Comparison of ENCODE assay signal across 9 mouse cellular contexts in genomic region chr14:54994136-54994868, GRCm38 (mm10). TPM values are rescaled to one million over a fixed set of nuclear protein-coding genes. Genes with fewer than 3 reads are reported as not detected.
DNase-seq lines count a peak whose midpoint lies in the region; ATAC-seq lines count a peak whose summit lies in the region.
"Had no signal": no experiment of that assay in that cellular context is flagged by ENCODE, and none has a peak within 500 bp of the region (broad histone marks: within the 10 kb centered on the region; RNA-seq: fewer than 3 reads in every experiment).

TSS of gene Myh7 (minus strand) at chr14:54994626.

- H3K4me3 ChIP-seq in forebrain, embryonic 11.5 days (ENCODE audit: low read depth, low read length) = no peak within 1 kb of the TSS
- H3K4me3 ChIP-seq in heart, embryonic 16.5 days (ENCODE audit: low read length) = peak within 1 kb of the TSS; percentile 63
- no peak within 1 kb of the TSS for H3K4me3 ChIP-seq in midbrain, embryonic 11.5 days (ENCODE audit: low read depth, low read length)

- peak within 1 kb of the TSS; percentile 12; the same call in 1 of the 2 replicates for H3K4me2 ChIP-seq in forebrain, embryonic 11.5 days (ENCODE audit: low read depth, low read length, severe bottlenecking)
- peak within 1 kb of the TSS; percentile 67 for H3K4me2 ChIP-seq in heart, embryonic 16.5 days (ENCODE audit: low read depth, low read length)
- peak within 1 kb of the TSS; percentile 19; the same call in 1 of the 2 replicates for H3K4me2 ChIP-seq in midbrain, embryonic 11.5 days

- DNase-seq in embryo, embryonic 9.5 days (ENCODE audit: extremely low spot score) = peak; percentile 13
- no peak for DNase-seq in embryo, embryonic 10 days (ENCODE audit: low spot score)
- no peak for DNase-seq in forebrain, embryonic 11.5 days (ENCODE audit: low spot score)
- DNase-seq in midbrain, embryonic 11.5 days (ENCODE audit: low spot score, missing footprints) = peak; percentile 81
- DNase-seq in liver = no peak
- no peak for DNase-seq in thymus, postnatal 4 days
- DNase-seq in layer of hippocampus, adult 8-10 months (ENCODE audit: low spot score in 2 of 2) = no peak
- DNase-seq: thymus, adult 2 months had no signal

- H3K9me3 ChIP-seq in forebrain, embryonic 11.5 days (ENCODE audit: control insufficient read depth, low read length) = no peaks in the 10 kb centered on the region
- no peaks in the 10 kb centered on the region for H3K9me3 ChIP-seq in heart, embryonic 16.5 days (replicated peaks; ENCODE audit: control insufficient read depth, low read length)
- no peaks in the 10 kb centered on the region for H3K9me3 ChIP-seq in midbrain, embryonic 11.5 days (ENCODE audit: control insufficient read depth, low read length)

- H3K27me3 ChIP-seq in forebrain, embryonic 11.5 days (ENCODE audit: control insufficient read depth, insufficient read depth, low read length) = no peaks in the 10 kb centered on the region
- no peaks in the 10 kb centered on the region for H3K27me3 ChIP-seq in heart, embryonic 16.5 days (ENCODE audit: control insufficient read depth, insufficient read depth, low read length)
- H3K27me3 ChIP-seq in midbrain, embryonic 11.5 days (ENCODE audit: control insufficient read depth, insufficient read depth, low read length) = no peaks in the 10 kb centered on the region

- H3K27ac ChIP-seq in forebrain, embryonic 11.5 days (ENCODE audit: low read depth, low read length) = peak within 1 kb of the TSS; percentile 71; the same call in 1 of the 2 replicates
- peak within 1 kb of the TSS; percentile 98 for H3K27ac ChIP-seq in heart, embryonic 16.5 days (ENCODE audit: low read length)
- H3K27ac ChIP-seq in midbrain, embryonic 11.5 days (ENCODE audit: low read depth, low read length) = peak within 1 kb of the TSS; percentile 89

- peaks cover 23% of the 10 kb centered on the region for H3K4me1 ChIP-seq in forebrain, embryonic 11.5 days (replicated peaks; ENCODE audit: control insufficient read depth, insufficient read depth, low read length)
- peaks cover 25% of the 10 kb centered on the region for H3K4me1 ChIP-seq in heart, embryonic 16.5 days (ENCODE audit: control insufficient read depth, insufficient read depth, low read length)
- H3K4me1 ChIP-seq in midbrain, embryonic 11.5 days (ENCODE audit: control insufficient read depth, insufficient read depth, low read length) = peaks cover 32% of the 10 kb centered on the region

- H3K9ac ChIP-seq in forebrain, embryonic 11.5 days (ENCODE audit: low read length) = peak within 1 kb of the TSS; percentile 54
- peak within 1 kb of the TSS; percentile 93 for H3K9ac ChIP-seq in heart, embryonic 16.5 days (ENCODE audit: low read length)
- H3K9ac ChIP-seq in midbrain, embryonic 11.5 days (ENCODE audit: low read length) = peak within 1 kb of the TSS; percentile 59

- 49% methylated on average over 11 of the region's 11 CpGs for WGBS in forebrain, embryonic 11.5 days
- WGBS in heart, embryonic 16.5 days = 23% methylated on average over 11 of the region's 11 CpGs
- WGBS in midbrain, embryonic 11.5 days = 48% methylated on average over 11 of the region's 11 CpGs

- peak; percentile 16; the same call in 1 of the 2 replicates for ATAC-seq in forebrain, embryonic 11.5 days (replicated peaks; ENCODE audit: low FRiP score)
- peak; percentile 68 for ATAC-seq in heart, embryonic 16.5 days (replicated peaks; ENCODE audit: extremely low read depth, insufficient read depth, low FRiP score)
- peak; percentile 31 for ATAC-seq in midbrain, embryonic 11.5 days (ENCODE audit: low FRiP score)

- H3K36me3 ChIP-seq in forebrain, embryonic 11.5 days (ENCODE audit: control insufficient read depth, insufficient read depth, low read length) = no peaks in the 10 kb centered on the region
- peaks cover 6% of the 10 kb centered on the region; the same call in 1 of the 2 replicates for H3K36me3 ChIP-seq in heart, embryonic 16.5 days (ENCODE audit: control insufficient read depth, insufficient read depth)
- H3K36me3 ChIP-seq in midbrain, embryonic 11.5 days (ENCODE audit: control insufficient read depth, insufficient read depth, low read length) = no peaks in the 10 kb centered on the region

RNA-seq across cellular contexts. Expression of gene Myh7, which starts in this region (rescaled TPM):
- 0.11 and 0.52 TPM in 2 replicates for polyA plus RNA-seq in forebrain, embryonic 11.5 days (2014; fragmentation: Nextera tagmentation; extraction: Ambion mirVana)
- polyA plus RNA-seq in heart, embryonic 16.5 days (2015; fragmentation: Nextera tagmentation; extraction: Ambion mirVana) = 6,075 and 6,619 TPM in 2 replicates
- polyA plus RNA-seq in midbrain, embryonic 11.5 days (2014; fragmentation: Nextera tagmentation; extraction: Ambion mirVana) = 0.52 and 1.1 TPM in 2 replicates
- 1 to 10 TPM; 6.0 to 10.0 (median 7.8) TPM for total RNA-seq in layer of hippocampus, adult 8-10 months (2022)

Comparison
In these comparisons a context has a peak if more than half of its experiments do, and no peak if none do; other contexts are left out.
1. RNA of gene Myh7 (polyA plus RNA-seq): 6,075 to 6,619 TPM in heart, embryonic 16.5 days; 0.52 to 1.1 TPM in midbrain, embryonic 11.5 days and 0.11 to 0.52 TPM in forebrain, embryonic 11.5 days; every median in the first group is over 1,000 times any median in the second.
2. DNase-seq: peak in embryo, embryonic 9.5 days (single experiment) and midbrain, embryonic 11.5 days (single experiment); none in embryo, embryonic 10 days (single experiment), forebrain, embryonic 11.5 days (single experiment), liver (single experiment), thymus, postnatal 4 days (single experiment) and layer of hippocampus, adult 8-10 months (0 of 2).
3. Peak in ATAC-seq, H3K27ac ChIP-seq, H3K9ac ChIP-seq and H3K4me2 ChIP-seq in forebrain, embryonic 11.5 days; RNA of the gene not detected or under 1 TPM.
4. ATAC-seq: peak in every context shown above with its lines; median percentile 68 in heart, embryonic 16.5 days; 31 in midbrain, embryonic 11.5 days; 16 in forebrain, embryonic 11.5 days.
5. H3K4me2 ChIP-seq: peak in every context shown above with its lines; median percentile 67 in heart, embryonic 16.5 days; 19 in midbrain, embryonic 11.5 days; 12 in forebrain, embryonic 11.5 days.
6. Peak in every context shown above with its lines, with median percentiles within 50 percentile points of each other: H3K27ac ChIP-seq and H3K9ac ChIP-seq.